Mouse (Mus musculus): Measurements from ENCODE around the gene Sgcb.

DNA sequence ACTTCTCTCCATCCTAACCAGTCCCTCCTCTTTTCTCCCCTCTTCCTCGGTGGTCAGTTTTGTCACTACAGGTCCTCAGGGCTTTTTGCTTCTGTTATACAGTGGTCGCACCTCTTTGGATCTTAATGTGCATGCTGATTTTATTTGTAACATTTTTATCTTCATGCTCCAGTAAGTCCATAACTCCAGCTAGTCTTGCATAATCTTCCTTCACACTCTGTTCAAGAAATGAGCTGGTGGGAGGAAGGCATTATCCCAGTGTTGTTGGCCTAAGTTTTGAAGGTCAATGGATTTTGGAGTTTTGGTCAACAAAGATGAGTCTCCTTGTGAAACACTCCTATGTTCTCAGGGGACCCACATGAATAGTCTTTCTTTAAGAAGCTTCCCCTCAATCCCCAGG, 20.3 kb upstream of the Sgcb start:
- TF ChIP-seq ZMIZ1 (IDR thresholded peaks at IDR 0.05; ENCODE audit: low read depth, low read length) (no peak), POLR2A (IDR thresholded peaks at IDR 0.05; ENCODE audit: control insufficient read depth in 1 of 2, insufficient read depth in 1 of 2, low read depth in 1 of 2, low read length in 2 of 2, poor library complexity in 1 of 2) (no peak), POLR2AphosphoS2 (IDR thresholded peaks at IDR 0.05; ENCODE audit: low read length) (no peak), SIN3A (IDR thresholded peaks at IDR 0.05; ENCODE audit: low read length) (no peak), EP300 (IDR thresholded peaks at IDR 0.05; ENCODE audit: low read depth in 1 of 2, low read length in 2 of 2) (no peak), KAT2A (conservative IDR thresholded peaks at IDR 0.05; ENCODE audit: low read depth, low read length) (no peak), BHLHE40 (IDR thresholded peaks at IDR 0.05; ENCODE audit: borderline replicate concordance, low read depth, low read length) (no peak), MAZ (IDR thresholded peaks at IDR 0.05; ENCODE audit: low read depth, low read length) (no peak), CTCF (IDR thresholded peaks at IDR 0.05 in 2 of 3, conservative IDR thresholded peaks at IDR 0.05 in 1 of 3; ENCODE audit: control insufficient read depth in 1 of 3, insufficient read depth in 1 of 3, low read depth in 2 of 3, low read length in 3 of 3, poor library complexity in 1 of 3, severe bottlenecking in 1 of 3) (no peak), MYB (IDR thresholded peaks at IDR 0.05; ENCODE audit: low read depth, low read length) (no peak)
